Mouse (Mus musculus) forebrain, postnatal 0 days (tissue): ENCODE measurements at regions not wholly inside any gene's neighbourhood (a gene's known extent, or its start where the extent isn't known, plus 50 kb on each side); places are given as distances from the start of the nearest gene placed in this dataset.
A peak's percentile ranks its signal among the peaks of the same experiment; 100 is the strongest.

Experiments
- ATAC-seq: fragments of 200-750 bp; cut with Nextera tagmentation; 2 replicates; pipeline ENCODE4 v1.8.0; 2017; ENCODE audit warnings: mild to moderate bottlenecking, moderate library complexity
- DNase-seq: peaks from one replicate; pipeline ENCODE4 v3.0.0-alpha.2; 2015
- H3K27ac ChIP-seq: fragments of 300-500 bp; sonication (generic); 2 replicates; pipeline ENCODE4 v1.5.1; 2014; ENCODE audit warnings: low read depth, mild to moderate bottlenecking, antibody characterized with exemption, low read length, moderate library complexity, mixed read lengths
- H3K27me3 ChIP-seq: fragments of 300-500 bp; sonication (generic); 2 replicates; pipeline ENCODE4 v1.6.1; 2014; ENCODE audit warnings: mild to moderate bottlenecking, low read length, mixed read lengths; ENCODE audit not compliant: insufficient read depth
- H3K36me3 ChIP-seq: fragments of 300-500 bp; sonication (generic); 2 replicates; pipeline ENCODE4 v1.6.1; 2014; ENCODE audit warnings: mild to moderate bottlenecking, moderate library complexity; ENCODE audit not compliant: insufficient read depth
- H3K4me1 ChIP-seq: fragments of 300-500 bp; sonication (generic); 2 replicates; pipeline ENCODE4 v1.6.1; 2014; ENCODE audit warnings: antibody characterized with exemption; ENCODE audit not compliant: insufficient read depth
- H3K4me2 ChIP-seq: fragments of 300-500 bp; sonication (generic); 2 replicates; pipeline ENCODE4 v1.6.1; 2014; ENCODE audit warnings: low read depth, mild to moderate bottlenecking, moderate library complexity
- H3K4me3 ChIP-seq: fragments of 300-500 bp; sonication (generic); 2 replicates; pipeline ENCODE4 v1.5.1; 2014; ENCODE audit warnings: low read depth, low read length, mixed read lengths
- H3K9ac ChIP-seq: fragments of 300-500 bp; sonication (generic); 2 replicates; pipeline ENCODE4 v1.6.1; 2014; ENCODE audit warnings: mild to moderate bottlenecking
- H3K9me3 ChIP-seq: fragments of 300-500 bp; sonication (generic); 2 replicates; pipeline ENCODE4 v1.6.1; 2016; ENCODE audit warnings: low read length
- CTCF ChIP-seq: sonication (generic); IDR thresholded peaks from 2 replicates; pipeline ENCODE4 v1.5.1; 2016; ENCODE audit warnings: antibody characterized with exemption, control low read depth, low read depth
- WGBS: fragments of 180-500 bp; shearing (Covaris S2); extraction: QIAGEN DNeasy Blood & Tissue Kit; methylation state at CpG from one replicate; pipeline ENCODE4 v1.1.7; 2014; 5-methylcytosine and 5-hydroxymethylcytosine counted together

DNA sequence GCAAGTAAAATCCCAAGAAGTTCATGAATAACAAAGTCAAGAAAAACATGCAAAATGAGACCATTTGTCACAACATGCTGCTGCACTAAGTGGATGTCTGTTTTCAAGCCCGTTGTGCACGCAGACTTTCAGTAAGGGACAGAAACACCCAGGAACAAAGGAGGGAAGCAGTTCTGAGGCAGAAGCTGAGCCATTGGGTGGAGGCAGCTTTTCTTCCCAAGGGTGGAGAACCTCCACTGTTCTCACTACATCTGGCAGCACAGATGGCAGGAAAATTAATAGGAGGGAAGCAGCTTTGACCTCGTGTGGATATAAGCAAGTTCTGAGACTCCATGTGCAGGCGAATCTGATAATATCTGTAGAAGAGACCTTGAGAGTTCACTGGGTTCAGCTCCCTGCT lies 1529.3 kb downstream of the Efnb2 start:
- peak; percentile 39 for DNase-seq
- peak; percentile 82 for ATAC-seq
- no peaks in the 10 kb centered on the region for H3K9me3 ChIP-seq
- H3K4me2 ChIP-seq = peak overlapping the region; percentile 2; the same call in 1 of the 2 replicates
- no peaks in the 10 kb centered on the region for H3K36me3 ChIP-seq
- no peaks in the 10 kb centered on the region for H3K27me3 ChIP-seq
- 0 out of 2 replicates have a peak overlapping the region, but pooled peaks have one; percentile 11 for H3K9ac ChIP-seq
- peak overlapping the region; percentile 73 for H3K27ac ChIP-seq
- H3K4me3 ChIP-seq = no peak overlapping the region
- WGBS = 23% methylated on average over 4 of the region's 4 CpGs
- no peaks in the 10 kb centered on the region for H3K4me1 ChIP-seq
- no peak for TF ChIP-seq CTCF

GRCm38 (mm10) chr8:7108849-7109248 lies 1552.2 kb downstream of the Efnb2 start:
- no peaks in the 10 kb centered on the region for H3K9me3 ChIP-seq
- no peaks in the 10 kb centered on the region for H3K36me3 ChIP-seq
- no peak overlapping the region for H3K4me2 ChIP-seq
- H3K27ac ChIP-seq = no peak overlapping the region
- H3K9ac ChIP-seq = no peak overlapping the region
- no peak overlapping the region for H3K4me3 ChIP-seq
- H3K4me1 ChIP-seq = no peaks in the 10 kb centered on the region
- no peaks in the 10 kb centered on the region for H3K27me3 ChIP-seq
- TF ChIP-seq CTCF = no peak
- ATAC-seq = no peak
- peak; percentile 21 for DNase-seq

DNA sequence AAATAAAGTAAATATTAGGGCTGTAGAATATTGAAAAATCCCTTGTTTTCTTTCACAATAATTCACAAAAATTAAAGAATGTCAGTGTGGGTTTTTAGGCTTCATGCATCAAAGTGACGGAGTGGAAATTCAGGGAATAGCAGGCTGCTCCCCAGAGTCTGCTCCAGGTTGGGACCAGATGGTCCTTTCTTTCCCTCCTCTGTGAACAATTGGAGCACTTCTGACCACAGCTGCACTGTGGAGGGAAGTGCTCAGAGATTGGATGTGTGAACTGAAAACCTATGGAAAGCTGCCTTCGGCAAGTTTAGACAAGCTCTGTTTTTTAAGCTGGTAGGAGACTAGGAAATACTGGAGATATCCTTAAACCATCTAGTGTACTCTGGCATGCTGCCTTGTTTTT lies 1563.5 kb downstream of the Efnb2 start:
- 31% methylated on average over 2 of the region's 2 CpGs for WGBS
- peak; percentile 39 for DNase-seq
- no peak overlapping the region for H3K4me3 ChIP-seq
- ATAC-seq = peak; percentile 48; the same call in 1 of the 2 replicates
- no peak overlapping the region for H3K27ac ChIP-seq
- no peaks in the 10 kb centered on the region for H3K9me3 ChIP-seq
- H3K4me1 ChIP-seq = no peaks in the 10 kb centered on the region
- H3K27me3 ChIP-seq = no peaks in the 10 kb centered on the region
- no peak overlapping the region for H3K9ac ChIP-seq
- no peaks in the 10 kb centered on the region for H3K36me3 ChIP-seq
- H3K4me2 ChIP-seq = no peak overlapping the region
- TF ChIP-seq CTCF = no peak

- Histone ChIP-seq H3K9ac (no peak overlapping the region), H3K4me3 (no peak overlapping the region), H3K36me3 (no peaks in the 10 kb centered on the region), H3K27ac (no peak overlapping the region), H3K4me1 (no peaks in the 10 kb centered on the region), H3K9me3 (no peaks in the 10 kb centered on the region), H3K27me3 (no peaks in the 10 kb centered on the region), H3K4me2 (no peak overlapping the region)
- no peak for DNase-seq
- ATAC-seq = no peak
- WGBS = 65% methylated on average over 2 of the region's 2 CpGs
- TF ChIP-seq CTCF = no peak
Measured at GRCm38 (mm10) chr8:7092831-7093230, 1568.2 kb downstream of the Efnb2 start.

- Histone ChIP-seq H3K9ac (no peak overlapping the region), H3K27me3 (no peaks in the 10 kb centered on the region), H3K36me3 (no peaks in the 10 kb centered on the region), H3K9me3 (no peaks in the 10 kb centered on the region), H3K4me1 (no peaks in the 10 kb centered on the region), H3K4me3 (no peak overlapping the region), H3K27ac (no peak overlapping the region), H3K4me2 (no peak overlapping the region)
- ATAC-seq = no peak
- no peak for DNase-seq
- no peak for TF ChIP-seq CTCF
- 58% methylated on average over 2 of the region's 2 CpGs for WGBS
Measured at GRCm38 (mm10) chr8:7088123-7088522, 1572.9 kb downstream of the Efnb2 start.

GRCm38 (mm10) chr8:7060255-7060656 lies 1600.8 kb downstream of the Efnb2 start:
- 63% methylated on average over 4 of the region's 4 CpGs for WGBS
- TF ChIP-seq CTCF = no peak
- no peak overlapping the region for H3K27ac ChIP-seq
- H3K27me3 ChIP-seq = no peaks in the 10 kb centered on the region
- H3K9me3 ChIP-seq = no peaks in the 10 kb centered on the region
- peak; percentile 62 for DNase-seq
- peak; percentile 73 for ATAC-seq
- no peaks in the 10 kb centered on the region for H3K36me3 ChIP-seq
- H3K4me3 ChIP-seq = no peak overlapping the region
- no peaks in the 10 kb centered on the region for H3K4me1 ChIP-seq
- no peak overlapping the region for H3K9ac ChIP-seq
- H3K4me2 ChIP-seq = no peak overlapping the region

- no peak for TF ChIP-seq CTCF
- WGBS = 89% methylated on average over 3 of the region's 3 CpGs
Measured at GRCm38 (mm10) chr8:7026247-7026844, 1634.7 kb downstream of the Efnb2 start.

More at GRCm38 (mm10) chr8:7026247-7026844, 1634.7 kb downstream of the Efnb2 start:
- no peaks in the 10 kb centered on the region for H3K4me1 ChIP-seq
- no peak overlapping the region for H3K4me3 ChIP-seq
- H3K27ac ChIP-seq = no peak overlapping the region
- H3K9me3 ChIP-seq = no peaks in the 10 kb centered on the region
- no peak overlapping the region for H3K4me2 ChIP-seq
- DNase-seq (no peak), ATAC-seq (no peak)
- H3K9ac ChIP-seq = no peak overlapping the region
- H3K27me3 ChIP-seq = no peaks in the 10 kb centered on the region
- no peaks in the 10 kb centered on the region for H3K36me3 ChIP-seq
